Mouse (Mus musculus) hindbrain, embryonic 13.5 days (tissue): Measurements from ENCODE around the gene Agpat3. TPM values are rescaled to one million over a fixed set of nuclear protein-coding genes. Genes with fewer than 3 reads are reported as not detected.
A peak's percentile ranks its signal among the peaks of the same experiment; 100 is the strongest.

Experiments used
- ATAC-seq: fragments of 200-750 bp; cut with Nextera tagmentation; 2 replicates; pipeline ENCODE4 v1.8.0; 2017; ENCODE audit warnings: moderate TSS enrichment; ENCODE audit not compliant: low FRiP score
- H3K27ac ChIP-seq: fragments of 300-500 bp; sonication (generic); 2 replicates; pipeline ENCODE4 v1.5.1; 2015; ENCODE audit warnings: inconsistent platforms, mild to moderate bottlenecking, moderate library complexity
- H3K27me3 ChIP-seq: fragments of 300-500 bp; sonication (generic); 2 replicates; pipeline ENCODE4 v1.6.1; 2015; ENCODE audit warnings: mild to moderate bottlenecking, inconsistent platforms
- H3K36me3 ChIP-seq: fragments of 300-500 bp; sonication (generic); 2 replicates; pipeline ENCODE4 v1.6.1; 2015; ENCODE audit warnings: mild to moderate bottlenecking, inconsistent platforms
- H3K4me1 ChIP-seq: fragments of 300-500 bp; sonication (generic); replicated peaks from 2 replicates; pipeline ENCODE4 v1.6.1; 2015; ENCODE audit warnings: inconsistent platforms
- H3K4me2 ChIP-seq: fragments of 300-500 bp; sonication (generic); 2 replicates; pipeline ENCODE4 v1.6.1; 2015; ENCODE audit warnings: inconsistent platforms, mild to moderate bottlenecking, moderate library complexity
- H3K4me3 ChIP-seq: fragments of 300-500 bp; sonication (generic); 2 replicates; pipeline ENCODE4 v1.5.1; 2015; ENCODE audit warnings: mild to moderate bottlenecking, inconsistent platforms
- H3K9ac ChIP-seq: fragments of 300-500 bp; sonication (generic); 2 replicates; pipeline ENCODE4 v1.6.1; 2015; ENCODE audit warnings: mild to moderate bottlenecking, inconsistent platforms
- H3K9me3 ChIP-seq: fragments of 300-500 bp; sonication (generic); 2 replicates; pipeline ENCODE4 v1.6.1; 2016; ENCODE audit warnings: inconsistent platforms
- whole genome bisulfite sequencing: fragments of 180-500 bp; shearing (Covaris S2); methylation state at CpG from one replicate; pipeline ENCODE4 v1.1.7; 2015; 5-methylcytosine and 5-hydroxymethylcytosine counted together
- polyA plus RNA-seq: library from polyadenylated mRNA; unstranded; fragments of >200 nt; fragmentation: Nextera tagmentation; extraction: Ambion mirVana; gene quantifications from 2 replicates; pipeline ENCODE4 v1.2.1, GENCODE M21; 2015

Agpat3 gene
- polyA plus RNA-seq, 1 experiment from 2014 or later: 51.2 TPM

DNA sequence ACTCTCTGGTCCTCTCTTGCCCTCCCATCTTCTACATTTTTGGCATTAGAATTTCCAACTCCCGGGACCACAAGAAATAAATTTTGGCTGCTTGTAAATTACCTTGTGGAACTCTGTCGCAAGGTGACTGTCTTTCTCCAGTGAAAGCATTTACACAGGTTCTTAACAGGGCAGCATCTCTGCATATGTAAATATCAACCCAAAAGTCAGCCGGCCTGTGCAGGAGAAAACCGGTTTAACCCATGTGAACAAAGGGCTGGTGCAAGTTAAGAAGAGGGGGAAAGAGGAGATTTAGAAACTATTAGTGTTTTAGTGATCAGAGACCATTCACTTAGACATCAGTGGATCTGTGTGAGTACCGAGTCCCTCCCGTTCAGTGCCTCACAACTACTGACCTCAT lies 92.6 kb downstream of the Agpat3 start:
- Histone ChIP-seq H3K36me3 (no peaks in the 10 kb centered on the region), H3K27me3 (no peaks in the 10 kb centered on the region), H3K9me3 (no peaks in the 10 kb centered on the region), H3K4me3 (no peak overlapping the region), H3K9ac (no peak overlapping the region), H3K27ac (no peak overlapping the region), H3K4me2 (no peak overlapping the region), H3K4me1 (no peaks in the 10 kb centered on the region)
- ATAC-seq: no peak
- 60% methylated on average over 6 of the region's 6 CpGs for WGBS

DNA sequence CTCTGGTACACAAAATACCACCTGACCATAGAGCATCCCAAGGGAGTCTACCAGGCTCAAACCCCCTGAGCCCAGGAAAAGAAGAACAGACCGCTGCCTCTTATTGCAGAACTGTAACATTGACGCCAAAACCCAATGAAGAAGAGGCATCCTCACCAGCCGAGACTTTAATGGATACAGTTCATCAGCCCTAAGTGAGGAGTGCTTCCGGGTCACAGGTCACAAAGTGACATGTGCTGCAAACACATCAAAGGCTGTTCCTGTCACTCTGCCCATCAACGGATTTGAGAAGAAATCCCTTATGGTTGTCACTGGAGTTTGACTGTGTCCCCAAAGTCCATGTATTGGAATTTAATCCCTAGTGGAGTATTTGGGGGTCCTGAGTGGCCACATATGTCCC lies 93.1 kb downstream of the Agpat3 start:
- no peaks in the 10 kb centered on the region for H3K4me1 ChIP-seq
- H3K27me3 ChIP-seq: no peaks in the 10 kb centered on the region
- H3K4me2 ChIP-seq: no peak overlapping the region
- no peaks in the 10 kb centered on the region for H3K9me3 ChIP-seq
- no peaks in the 10 kb centered on the region for H3K36me3 ChIP-seq
- no peak overlapping the region for H3K27ac ChIP-seq
- WGBS: 76% methylated on average over 5 of the region's 5 CpGs
- no peak overlapping the region for H3K4me3 ChIP-seq
- no peak overlapping the region for H3K9ac ChIP-seq
- ATAC-seq: no peak

DNA sequence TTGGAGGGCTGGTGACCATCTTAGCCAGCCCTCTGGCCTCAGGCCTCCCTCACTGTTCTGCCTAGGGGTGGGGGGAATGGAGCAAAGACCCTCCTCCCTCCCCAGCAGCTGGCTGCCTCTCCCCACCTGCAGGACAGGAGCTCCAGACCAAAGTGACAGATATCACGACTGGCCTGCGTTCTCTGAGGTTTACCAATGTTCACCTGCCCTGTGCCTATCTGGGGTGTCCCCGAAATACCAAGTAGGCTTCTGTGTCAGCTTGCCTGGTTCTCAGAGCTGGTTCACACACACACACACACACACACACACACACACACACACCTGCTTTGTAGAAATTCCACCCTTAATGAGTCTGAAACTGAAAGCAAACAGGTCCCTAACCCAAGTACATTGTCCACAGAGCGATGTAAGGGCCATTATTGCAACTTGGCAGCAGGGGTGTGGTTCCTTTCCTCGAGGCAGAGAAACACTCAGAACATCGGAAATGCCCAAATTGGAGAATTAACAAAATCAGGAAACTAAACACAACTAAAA lies 94.1 kb downstream of the Agpat3 start:
- H3K27me3 ChIP-seq: no peaks in the 10 kb centered on the region

DNA sequence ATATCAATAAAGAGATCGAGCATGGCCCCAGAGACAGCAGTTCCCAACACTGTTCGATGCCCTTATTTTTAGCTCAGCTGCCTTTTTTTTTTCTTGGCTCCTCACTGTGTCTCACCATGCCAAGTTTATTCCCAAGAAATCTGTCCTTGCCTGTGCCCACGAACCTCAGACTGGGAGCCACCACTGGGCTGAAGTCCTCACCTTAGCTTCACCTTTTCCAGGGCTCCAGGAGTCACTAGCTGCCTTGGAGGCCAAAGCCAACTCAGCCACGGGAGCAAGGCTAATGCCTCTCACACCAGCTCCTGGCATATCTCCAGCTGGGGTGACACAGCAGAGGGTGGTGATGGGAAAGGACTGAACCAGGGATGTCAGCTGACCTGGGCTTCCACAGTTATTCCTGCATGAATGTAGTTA lies 96.6 kb downstream of the Agpat3 start:
- no peak overlapping the region for H3K9ac ChIP-seq
- no peaks in the 10 kb centered on the region for H3K27me3 ChIP-seq
- peaks cover 4% of the 10 kb centered on the region; the same call in 1 of the 2 replicates for H3K9me3 ChIP-seq
- H3K36me3 ChIP-seq: no peaks in the 10 kb centered on the region
- no peak overlapping the region for H3K4me2 ChIP-seq
- WGBS: 79% methylated on average over 4 of the region's 4 CpGs
- no peak overlapping the region for H3K4me3 ChIP-seq
- no peak for ATAC-seq
- H3K27ac ChIP-seq: no peak overlapping the region
- no peaks in the 10 kb centered on the region for H3K4me1 ChIP-seq

More for the DNA sequence above, 94.1 kb downstream of the Agpat3 start:
- Histone ChIP-seq H3K36me3 (no peaks in the 10 kb centered on the region), H3K4me3 (no peak overlapping the region), H3K4me2 (no peak overlapping the region), H3K9me3 (no peaks in the 10 kb centered on the region), H3K4me1 (no peaks in the 10 kb centered on the region), H3K27ac (no peak overlapping the region), H3K9ac (no peak overlapping the region)
- no peak for ATAC-seq
- 84% methylated on average over 6 of the region's 6 CpGs for WGBS

DNA sequence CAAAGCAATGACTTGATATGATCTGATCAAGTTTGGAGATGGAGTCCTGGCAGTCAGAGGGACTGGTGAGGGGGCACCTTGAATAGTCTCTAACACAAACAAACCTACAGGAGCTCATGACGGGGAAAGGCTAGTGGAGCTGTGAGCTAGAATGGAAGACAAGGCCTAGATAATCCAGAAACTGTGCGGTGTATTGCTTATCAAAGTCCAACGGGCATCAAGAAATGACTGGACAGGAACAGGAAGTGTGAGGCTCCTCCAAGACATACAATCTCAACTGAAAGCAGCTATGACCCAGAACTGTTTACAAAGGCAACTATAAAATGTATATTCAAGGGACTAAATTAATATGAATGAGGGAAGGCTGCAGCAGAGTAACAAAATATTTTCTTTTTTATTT lies 105.1 kb downstream of the Agpat3 start:
- Histone ChIP-seq H3K4me2 (no peak overlapping the region), H3K4me3 (no peak overlapping the region), H3K27me3 (no peaks in the 10 kb centered on the region), H3K4me1 (peaks cover 23% of the 10 kb centered on the region), H3K27ac (no peak overlapping the region), H3K9ac (no peak overlapping the region), H3K9me3 (peaks cover 4% of the 10 kb centered on the region; the same call in 1 of the 2 replicates), H3K36me3 (peaks cover 4% of the 10 kb centered on the region; the same call in 1 of the 2 replicates)
- 90% methylated on average over 3 of the region's 3 CpGs for WGBS
- no peak for ATAC-seq

DNA sequence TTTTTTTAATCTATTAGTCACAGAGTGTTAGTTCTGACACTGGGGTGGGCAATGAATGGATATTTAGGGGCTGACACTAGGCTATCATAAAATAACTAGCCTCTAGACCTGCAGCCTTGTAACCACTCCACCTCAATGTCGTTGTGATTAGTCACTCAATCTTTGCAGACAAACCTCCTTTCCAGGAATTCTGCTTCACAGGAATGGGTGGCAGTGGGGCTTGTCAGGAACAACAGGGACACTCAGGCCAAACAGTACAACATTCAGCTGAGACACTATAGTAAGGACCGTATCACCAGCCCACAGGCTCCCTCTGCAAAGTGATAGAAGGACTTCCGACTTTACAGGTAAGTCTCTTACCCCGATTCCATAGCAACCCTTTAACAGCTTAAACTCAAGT lies 105.6 kb downstream of the Agpat3 start:
- Histone ChIP-seq H3K4me1 (peaks cover 23% of the 10 kb centered on the region), H3K4me3 (no peak overlapping the region), H3K36me3 (peaks cover 7% of the 10 kb centered on the region; the same call in 1 of the 2 replicates), H3K9me3 (peaks cover 4% of the 10 kb centered on the region; the same call in 1 of the 2 replicates), H3K27me3 (no peaks in the 10 kb centered on the region), H3K27ac (no peak overlapping the region), H3K4me2 (no peak overlapping the region), H3K9ac (no peak overlapping the region)
- 80% methylated on average over 4 of the region's 4 CpGs for WGBS
- ATAC-seq: no peak

DNA sequence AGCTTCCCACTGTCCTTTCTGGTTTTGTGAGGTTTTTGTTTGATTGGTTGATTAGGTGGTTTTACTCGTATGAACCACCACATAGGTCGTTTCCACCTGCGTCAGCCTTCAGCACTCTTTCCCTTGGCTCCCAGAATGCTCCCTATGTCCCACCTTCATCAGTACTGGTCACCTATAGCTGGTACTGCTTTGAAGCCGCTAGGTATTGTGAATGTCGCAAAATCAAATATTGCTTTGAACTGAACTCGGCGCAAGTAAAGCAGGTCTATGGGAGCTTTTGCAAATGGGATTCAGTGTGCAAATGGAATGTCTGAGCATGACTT lies 107.1 kb downstream of the Agpat3 start:
- peak overlapping the region; percentile 92 for H3K27ac ChIP-seq
- H3K36me3 ChIP-seq: peaks cover 7% of the 10 kb centered on the region; the same call in 1 of the 2 replicates
- peak overlapping the region; percentile 92 for H3K9ac ChIP-seq
- H3K9me3 ChIP-seq: no peaks in the 10 kb centered on the region
- peak overlapping the region; percentile 92 for H3K4me2 ChIP-seq
- 20% methylated on average over 7 of the region's 7 CpGs for WGBS
- no peak; the same call in 1 of the 2 replicates for ATAC-seq
- H3K4me1 ChIP-seq: peaks cover 23% of the 10 kb centered on the region
- H3K4me3 ChIP-seq: peak overlapping the region; percentile 93
- H3K27me3 ChIP-seq: no peaks in the 10 kb centered on the region

DNA sequence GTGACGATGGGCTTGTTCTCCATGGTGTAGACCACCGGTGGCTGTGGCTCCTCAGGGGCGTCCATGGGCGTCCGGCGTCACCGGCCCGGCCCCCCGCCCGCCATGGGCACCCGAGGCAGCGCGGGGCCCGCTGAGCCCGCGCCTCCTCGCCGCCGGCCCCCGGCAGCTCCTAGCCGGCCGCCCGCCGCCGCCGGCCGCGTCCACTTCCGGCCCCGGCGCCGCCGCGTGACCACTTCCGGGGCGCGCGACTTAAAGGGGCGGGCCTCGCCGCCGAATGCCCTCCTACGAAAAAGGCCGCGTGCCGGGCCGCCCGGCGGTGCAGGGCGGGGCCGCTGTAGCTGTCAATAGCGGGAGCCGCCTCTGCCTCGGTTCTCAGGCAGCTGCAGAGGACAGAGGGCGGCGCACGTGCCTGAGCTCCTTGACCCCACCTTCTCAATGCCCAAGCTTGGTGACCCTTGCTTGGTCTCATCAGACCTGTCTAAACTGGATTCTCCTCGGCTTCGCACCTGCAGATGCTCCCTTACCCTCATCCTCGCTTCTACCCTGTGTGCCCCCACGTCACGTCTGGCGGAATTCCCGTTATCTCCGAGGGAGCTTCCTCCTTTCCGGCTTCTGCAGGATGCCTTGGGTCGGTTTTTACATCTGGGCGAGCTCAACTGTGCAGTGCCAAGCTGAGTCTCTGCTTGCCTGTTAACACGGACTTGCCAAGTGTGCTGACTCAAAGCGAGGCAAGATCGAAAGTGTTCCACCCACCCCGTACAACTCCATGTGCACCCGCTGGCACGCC lies 107.7 kb downstream of the Agpat3 start, which contains the start of gene Trappc10:
Gene Trappc10 (minus strand): TSS at position 204 of the 787 bp plus-strand sequence.
- H3K4me1 ChIP-seq: peaks cover 23% of the 10 kb centered on the region
- H3K27ac ChIP-seq: peak within 1 kb of the TSS; percentile 92
- H3K27me3 ChIP-seq: no peaks in the 10 kb centered on the region
- peaks cover 7% of the 10 kb centered on the region; the same call in 1 of the 2 replicates for H3K36me3 ChIP-seq
- ATAC-seq: peak; percentile 95
- under 1% methylated on average over 66 of the region's 74 CpGs for WGBS
- peak within 1 kb of the TSS; percentile 92 for H3K4me2 ChIP-seq
- H3K9ac ChIP-seq: peak within 1 kb of the TSS; percentile 92
- H3K4me3 ChIP-seq: peak within 1 kb of the TSS; percentile 93
- no peaks in the 10 kb centered on the region for H3K9me3 ChIP-seq

DNA sequence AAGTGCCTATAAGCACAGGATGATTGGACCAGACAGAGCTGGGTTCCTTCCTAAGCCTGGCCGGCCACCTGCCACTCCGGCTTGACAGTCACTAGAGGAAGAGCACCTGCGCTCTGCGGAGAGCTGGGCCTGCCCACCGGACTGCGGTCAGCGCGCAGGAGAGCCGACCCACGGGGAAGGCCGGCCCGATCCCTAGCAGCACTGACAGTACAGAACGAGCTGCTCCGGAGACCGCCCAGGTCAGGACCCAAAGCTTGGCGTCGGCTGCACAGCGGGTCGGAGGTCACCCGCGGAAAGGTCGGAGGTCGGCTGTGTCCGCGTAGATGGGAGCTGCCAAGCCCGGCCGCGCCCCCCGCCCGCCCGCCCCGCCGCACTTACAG lies 108.2 kb downstream of the Agpat3 start:
- no peaks in the 10 kb centered on the region for H3K9me3 ChIP-seq
- H3K27ac ChIP-seq: peak overlapping the region; percentile 92
- peak overlapping the region; percentile 93 for H3K4me3 ChIP-seq
- no peaks in the 10 kb centered on the region for H3K27me3 ChIP-seq
- peaks cover 8% of the 10 kb centered on the region; the same call in 1 of the 2 replicates for H3K36me3 ChIP-seq
- H3K4me1 ChIP-seq: peaks cover 23% of the 10 kb centered on the region
- ATAC-seq: peak; percentile 60
- peak overlapping the region; percentile 92 for H3K9ac ChIP-seq
- peak overlapping the region; percentile 92 for H3K4me2 ChIP-seq
- WGBS: 0% methylated on average over 32 of the region's 33 CpGs

DNA sequence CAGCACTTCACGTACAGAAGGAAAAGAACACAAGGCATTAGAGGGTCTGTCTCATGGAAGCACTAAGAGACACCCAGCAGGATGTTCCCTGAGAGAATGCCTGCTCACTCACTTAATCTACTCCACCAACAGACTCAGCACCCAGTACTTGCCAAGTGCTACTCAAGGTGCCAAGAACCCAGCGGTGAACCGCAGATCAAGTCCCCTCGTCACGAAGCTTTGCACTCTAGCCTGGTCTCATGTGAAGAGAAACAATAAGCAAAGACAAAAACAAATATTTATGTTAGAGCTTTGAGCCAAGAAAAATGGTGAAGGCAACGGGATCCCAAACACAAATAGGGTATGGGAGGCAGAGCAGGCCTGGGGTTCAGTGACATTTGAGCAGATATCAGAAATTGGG lies 113.4 kb downstream of the Agpat3 start:
- no peak for ATAC-seq
- no peak overlapping the region for H3K4me2 ChIP-seq
- no peak overlapping the region for H3K9ac ChIP-seq
- WGBS: 87% methylated on average over 6 of the region's 6 CpGs
- no peak overlapping the region for H3K4me3 ChIP-seq
- H3K27me3 ChIP-seq: no peaks in the 10 kb centered on the region
- peaks cover 26% of the 10 kb centered on the region for H3K4me1 ChIP-seq
- H3K27ac ChIP-seq: no peak overlapping the region
- H3K9me3 ChIP-seq: no peaks in the 10 kb centered on the region
- H3K36me3 ChIP-seq: peaks cover 13% of the 10 kb centered on the region; the same call in 1 of the 2 replicates

DNA sequence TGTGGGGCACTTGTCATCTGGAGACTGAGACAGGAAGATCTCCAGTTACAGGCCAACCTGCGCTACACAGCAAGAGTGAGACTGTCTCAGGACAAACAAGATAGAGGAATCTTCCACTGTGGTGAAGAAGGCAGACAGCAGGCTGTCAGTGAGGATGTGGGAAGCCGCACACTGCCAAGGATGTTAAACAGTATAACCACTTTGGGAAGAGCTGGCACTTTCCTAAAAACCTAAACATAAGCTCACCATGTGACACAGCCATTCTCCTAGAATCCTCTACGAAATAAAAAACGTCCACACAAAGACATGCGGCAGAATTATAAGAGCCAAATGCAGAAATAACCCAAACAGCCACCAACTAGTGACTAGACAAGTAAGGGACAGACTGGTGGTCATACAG lies 114.0 kb downstream of the Agpat3 start:
- Histone ChIP-seq H3K36me3 (peaks cover 13% of the 10 kb centered on the region; the same call in 1 of the 2 replicates), H3K4me3 (no peak overlapping the region), H3K27me3 (no peaks in the 10 kb centered on the region), H3K9ac (no peak overlapping the region), H3K27ac (no peak overlapping the region), H3K4me1 (peaks cover 19% of the 10 kb centered on the region), H3K9me3 (no peaks in the 10 kb centered on the region), H3K4me2 (no peak overlapping the region)
- ATAC-seq: no peak
- 96% methylated on average over 5 of the region's 5 CpGs for WGBS

DNA sequence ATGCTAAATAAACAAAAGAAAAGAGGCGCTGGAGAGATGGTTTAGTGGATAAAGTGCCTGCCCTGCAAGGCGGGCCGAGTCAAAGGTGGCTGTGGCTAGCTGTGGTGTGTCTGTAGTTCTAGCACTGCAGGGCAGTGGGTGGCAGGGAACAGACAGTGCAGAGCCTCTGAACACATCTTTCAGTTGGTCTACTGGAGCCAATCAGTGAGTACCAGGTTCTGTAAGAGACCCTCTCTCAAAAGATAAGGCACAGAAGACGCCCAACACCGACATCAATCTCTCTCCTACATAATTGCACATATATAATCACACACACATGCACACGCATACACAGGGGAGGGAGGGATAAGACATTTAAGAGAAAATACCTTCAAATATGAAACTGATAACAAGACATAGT lies 114.5 kb downstream of the Agpat3 start:
- Histone ChIP-seq H3K4me3 (no peak overlapping the region), H3K9ac (no peak overlapping the region), H3K4me1 (peaks cover 14% of the 10 kb centered on the region), H3K9me3 (no peaks in the 10 kb centered on the region), H3K36me3 (peaks cover 13% of the 10 kb centered on the region; the same call in 1 of the 2 replicates), H3K27ac (no peak overlapping the region), H3K4me2 (no peak overlapping the region), H3K27me3 (no peaks in the 10 kb centered on the region)
- WGBS: 93% methylated on average over 6 of the region's 6 CpGs
- no peak for ATAC-seq
